Mouse (Mus musculus): ENCODE measurements around the gene Vil1. TPM values are rescaled to one million over a fixed set of nuclear protein-coding genes. Genes with fewer than 3 reads are reported as not detected.

The Vil1 gene
- polyA plus RNA-seq, 1 experiment from 2014 or later, result 17.5 TPM

GRCm38 (mm10) chr1:74433220-74433619, 24.0 kb downstream of the Vil1 start:
- peak; percentile 65; the same call in 1 of the 2 replicates for ATAC-seq (ENCODE audit: low FRiP score, low TSS enrichment)
- WGBS, result 83% methylated on average over 6 of the region's 6 CpGs

GRCm38 (mm10) chr1:74434596-74434995, 25.4 kb downstream of the Vil1 start:
- ATAC-seq (ENCODE audit: low FRiP score, low TSS enrichment), result no peak
- 0 out of 2 replicates have a peak, but pooled peaks cover 3% of the 10 kb centered on the region for H3K4me1 ChIP-seq (ENCODE audit: insufficient read depth, low read length)
- H3K9me3 ChIP-seq (ENCODE audit: low read length), result no peaks in the 10 kb centered on the region
- peaks cover 37% of the 10 kb centered on the region for H3K36me3 ChIP-seq (ENCODE audit: insufficient read depth, low read length)
- no peaks in the 10 kb centered on the region for H3K27me3 ChIP-seq (ENCODE audit: insufficient read depth, low read length)
- no peak overlapping the region for H3K4me2 ChIP-seq (replicated peaks; ENCODE audit: low read depth, low read length)
- 45% methylated on average over 5 of the region's 5 CpGs for WGBS
- H3K27ac ChIP-seq (ENCODE audit: low read length), result no peak overlapping the region
- H3K9ac ChIP-seq (replicated peaks; ENCODE audit: low read length), result no peak overlapping the region
- no peak overlapping the region for H3K4me3 ChIP-seq (ENCODE audit: low read length)

More at GRCm38 (mm10) chr1:74433220-74433619, 24.0 kb downstream of the Vil1 start:
- Histone ChIP-seq H3K9me3 (ENCODE audit: low read length) (no peaks in the 10 kb centered on the region), H3K27me3 (ENCODE audit: insufficient read depth, low read length) (no peaks in the 10 kb centered on the region), H3K27ac (ENCODE audit: low read length) (no peak overlapping the region), H3K4me2 (replicated peaks; ENCODE audit: low read depth, low read length) (no peak overlapping the region), H3K36me3 (ENCODE audit: insufficient read depth, low read length) (peaks cover 24% of the 10 kb centered on the region), H3K4me3 (ENCODE audit: low read length) (no peak overlapping the region), H3K9ac (replicated peaks; ENCODE audit: low read length) (no peak overlapping the region), H3K4me1 (ENCODE audit: insufficient read depth, low read length) (0 out of 2 replicates have a peak, but pooled peaks cover 3% of the 10 kb centered on the region)

GRCm38 (mm10) chr1:74435563-74435962, 26.4 kb downstream of the Vil1 start:
- H3K9me3 ChIP-seq (ENCODE audit: low read length), result no peaks in the 10 kb centered on the region
- H3K36me3 ChIP-seq (ENCODE audit: insufficient read depth, low read length), result peaks cover 45% of the 10 kb centered on the region
- no peak for ATAC-seq (ENCODE audit: low FRiP score, low TSS enrichment)
- no peaks in the 10 kb centered on the region for H3K27me3 ChIP-seq (ENCODE audit: insufficient read depth, low read length)
- no peak overlapping the region for H3K4me3 ChIP-seq (ENCODE audit: low read length)
- 0 out of 2 replicates have a peak, but pooled peaks cover 3% of the 10 kb centered on the region for H3K4me1 ChIP-seq (ENCODE audit: insufficient read depth, low read length)
- H3K4me2 ChIP-seq (replicated peaks; ENCODE audit: low read depth, low read length), result no peak overlapping the region
- no peak overlapping the region for H3K27ac ChIP-seq (ENCODE audit: low read length)
- 82% methylated on average over 6 of the region's 6 CpGs for WGBS
- H3K9ac ChIP-seq (replicated peaks; ENCODE audit: low read length), result no peak overlapping the region

GRCm38 (mm10) chr1:74437702-74438427, 28.7 kb downstream of the Vil1 start:
- H3K27me3 ChIP-seq (ENCODE audit: insufficient read depth, low read length), result no peaks in the 10 kb centered on the region
- ATAC-seq (ENCODE audit: low FRiP score, low TSS enrichment), result no peak
- H3K4me3 ChIP-seq (ENCODE audit: low read length), result no peak overlapping the region
- 0 out of 2 replicates have a peak, but pooled peaks cover 3% of the 10 kb centered on the region for H3K4me1 ChIP-seq (ENCODE audit: insufficient read depth, low read length)
- no peak overlapping the region for H3K4me2 ChIP-seq (replicated peaks; ENCODE audit: low read depth, low read length)
- no peak overlapping the region for H3K27ac ChIP-seq (ENCODE audit: low read length)
- H3K9me3 ChIP-seq (ENCODE audit: low read length), result no peaks in the 10 kb centered on the region
- H3K9ac ChIP-seq (replicated peaks; ENCODE audit: low read length), result no peak overlapping the region
- 77% methylated on average over 8 of the region's 8 CpGs for WGBS
- H3K36me3 ChIP-seq (ENCODE audit: insufficient read depth, low read length), result peaks cover 53% of the 10 kb centered on the region

- WGBS, result 89% methylated on average over 19 of the region's 19 CpGs
- Histone ChIP-seq H3K4me3 (ENCODE audit: low read length) (no peak overlapping the region), H3K4me2 (replicated peaks; ENCODE audit: low read depth, low read length) (no peak overlapping the region), H3K36me3 (ENCODE audit: insufficient read depth, low read length) (peaks cover 57% of the 10 kb centered on the region), H3K9me3 (ENCODE audit: low read length) (no peaks in the 10 kb centered on the region), H3K4me1 (ENCODE audit: insufficient read depth, low read length) (0 out of 2 replicates have a peak, but pooled peaks cover 3% of the 10 kb centered on the region), H3K27ac (ENCODE audit: low read length) (no peak overlapping the region), H3K27me3 (ENCODE audit: insufficient read depth, low read length) (no peaks in the 10 kb centered on the region), H3K9ac (replicated peaks; ENCODE audit: low read length) (no peak overlapping the region)
- ATAC-seq (ENCODE audit: low FRiP score, low TSS enrichment), result no peak
Observed at GRCm38 (mm10) chr1:74439166-74439876, 30.1 kb downstream of the Vil1 start.

GRCm38 (mm10) chr1:74444538-74444937, 35.4 kb downstream of the Vil1 start:
- Histone ChIP-seq H3K4me2 (replicated peaks; ENCODE audit: low read depth, low read length) (no peak overlapping the region), H3K27ac (ENCODE audit: low read length) (no peak overlapping the region), H3K27me3 (ENCODE audit: insufficient read depth, low read length) (no peaks in the 10 kb centered on the region), H3K9me3 (ENCODE audit: low read length) (no peaks in the 10 kb centered on the region), H3K4me1 (ENCODE audit: insufficient read depth, low read length) (no peaks in the 10 kb centered on the region), H3K36me3 (ENCODE audit: insufficient read depth, low read length) (peaks cover 50% of the 10 kb centered on the region), H3K9ac (replicated peaks; ENCODE audit: low read length) (no peak overlapping the region), H3K4me3 (ENCODE audit: low read length) (no peak overlapping the region)
- WGBS, result 90% methylated on average over 2 of the region's 2 CpGs
- ATAC-seq (ENCODE audit: low FRiP score, low TSS enrichment), result no peak

- no peaks in the 10 kb centered on the region for H3K4me1 ChIP-seq (ENCODE audit: insufficient read depth, low read length)
- H3K36me3 ChIP-seq (ENCODE audit: insufficient read depth, low read length), result peaks cover 44% of the 10 kb centered on the region
- H3K9me3 ChIP-seq (ENCODE audit: low read length), result no peaks in the 10 kb centered on the region
- H3K27me3 ChIP-seq (ENCODE audit: insufficient read depth, low read length), result no peaks in the 10 kb centered on the region
- H3K9ac ChIP-seq (replicated peaks; ENCODE audit: low read length), result no peak overlapping the region
- no peak overlapping the region for H3K4me3 ChIP-seq (ENCODE audit: low read length)
- 39% methylated on average over 4 of the region's 4 CpGs for WGBS
- H3K27ac ChIP-seq (ENCODE audit: low read length), result peak overlapping the region; percentile 56; the same call in 1 of the 2 replicates
- ATAC-seq (ENCODE audit: low FRiP score, low TSS enrichment), result peak; percentile 70; the same call in 1 of the 2 replicates
- H3K4me2 ChIP-seq (replicated peaks; ENCODE audit: low read depth, low read length), result no peak overlapping the region
Observed at GRCm38 (mm10) chr1:74452611-74453045, 43.5 kb downstream of the Vil1 start.

GRCm38 (mm10) chr1:74460273-74460672, 51.1 kb downstream of the Vil1 start:
- Histone ChIP-seq H3K4me1 (ENCODE audit: insufficient read depth, low read length) (no peaks in the 10 kb centered on the region), H3K4me3 (ENCODE audit: low read length) (no peak overlapping the region), H3K36me3 (ENCODE audit: insufficient read depth, low read length) (peaks cover 43% of the 10 kb centered on the region; the same call in 1 of the 2 replicates), H3K9me3 (ENCODE audit: low read length) (no peaks in the 10 kb centered on the region), H3K9ac (replicated peaks; ENCODE audit: low read length) (no peak overlapping the region), H3K4me2 (replicated peaks; ENCODE audit: low read depth, low read length) (no peak overlapping the region), H3K27ac (ENCODE audit: low read length) (no peak overlapping the region), H3K27me3 (ENCODE audit: insufficient read depth, low read length) (no peaks in the 10 kb centered on the region)
- ATAC-seq (ENCODE audit: low FRiP score, low TSS enrichment), result no peak
- 68% methylated on average over 2 of the region's 2 CpGs for WGBS
